Mouse (Mus musculus): ENCODE data around the gene Cirbp.
"Not testable (repeated sequence)": the region's sequence is repeated elsewhere in the genome, so short reads cannot be mapped to it uniquely, and the experiment has no call there.

Cirbp gene

GRCm38 (mm10) chr10:80207201-80207600 is 41.4 kb downstream of the Cirbp start:
- no peak for DNase-seq (ENCODE audit: low spot score in 2 of 2)

DNA sequence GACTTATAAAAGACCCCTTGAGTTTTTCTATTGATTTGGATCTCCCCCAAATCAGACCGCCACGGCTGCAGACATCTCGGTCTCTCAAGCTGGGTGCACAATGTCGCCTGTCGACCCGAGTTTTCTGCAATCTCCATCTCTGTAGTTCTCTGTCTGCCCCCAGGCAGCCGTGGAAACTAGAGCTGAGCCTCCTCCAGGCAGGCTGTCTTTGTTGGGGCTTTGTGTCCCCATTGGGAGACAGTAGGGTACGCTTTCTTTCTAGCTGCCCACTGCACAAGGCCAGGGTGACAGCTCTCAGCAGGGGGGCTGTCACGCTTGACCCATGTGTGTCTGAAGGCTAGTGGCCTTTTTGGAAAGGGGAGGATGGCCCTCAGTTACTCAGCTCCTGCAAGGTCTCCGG is 41.9 kb downstream of the Cirbp start:
- no peak for DNase-seq (ENCODE audit: low spot score in 2 of 2)

- no peak for DNase-seq (ENCODE audit: low spot score in 2 of 2)
Measured at GRCm38 (mm10) chr10:80208248-80208647, 42.5 kb downstream of the Cirbp start.

GRCm38 (mm10) chr10:80208841-80209371 is 43.1 kb downstream of the Cirbp start:
- peak in 1 of 2 experiments; percentile 39 for DNase-seq (ENCODE audit: low spot score in 2 of 2)

GRCm38 (mm10) chr10:80211547-80212103 is 45.8 kb downstream of the Cirbp start:
- DNase-seq (ENCODE audit: low spot score in 2 of 2), result not testable (repeated sequence)

DNA sequence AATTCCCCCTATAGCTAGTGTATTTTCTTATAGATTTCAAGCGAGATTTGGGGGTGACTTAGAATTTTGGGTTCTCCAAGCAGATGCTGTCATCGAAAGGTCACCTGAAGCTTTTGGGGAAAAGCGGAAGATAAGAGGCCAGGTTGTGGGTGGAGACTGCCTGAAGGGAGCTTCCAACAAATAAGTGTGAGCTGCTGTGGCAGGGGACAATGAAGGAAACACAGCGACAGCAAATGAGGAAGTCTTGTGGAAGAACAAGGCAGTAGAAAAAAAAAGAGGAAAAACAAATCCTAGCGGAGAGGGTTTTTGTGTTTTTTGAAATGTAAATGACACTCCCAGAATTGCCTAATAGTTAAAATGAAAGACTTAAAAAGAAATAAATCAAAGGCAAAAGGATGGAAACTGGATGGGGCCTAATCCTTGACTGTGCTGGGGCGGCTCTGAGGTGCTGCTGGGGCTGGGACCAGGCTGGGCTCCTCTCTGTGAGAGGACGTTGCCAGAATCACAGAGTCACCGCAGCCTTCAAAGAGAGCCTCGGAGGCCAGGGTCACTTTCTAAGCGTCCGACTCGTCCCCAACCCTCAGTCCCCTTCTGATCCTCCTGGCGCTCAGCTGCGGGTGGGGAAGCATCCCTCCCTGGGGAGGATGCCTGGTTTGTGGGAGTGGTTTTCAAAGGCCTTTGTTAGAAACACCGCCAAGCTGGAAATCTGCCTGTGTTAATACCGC is 49.4 kb downstream of the Cirbp start:
- no peak for DNase-seq (ENCODE audit: low spot score in 2 of 2)

DNA sequence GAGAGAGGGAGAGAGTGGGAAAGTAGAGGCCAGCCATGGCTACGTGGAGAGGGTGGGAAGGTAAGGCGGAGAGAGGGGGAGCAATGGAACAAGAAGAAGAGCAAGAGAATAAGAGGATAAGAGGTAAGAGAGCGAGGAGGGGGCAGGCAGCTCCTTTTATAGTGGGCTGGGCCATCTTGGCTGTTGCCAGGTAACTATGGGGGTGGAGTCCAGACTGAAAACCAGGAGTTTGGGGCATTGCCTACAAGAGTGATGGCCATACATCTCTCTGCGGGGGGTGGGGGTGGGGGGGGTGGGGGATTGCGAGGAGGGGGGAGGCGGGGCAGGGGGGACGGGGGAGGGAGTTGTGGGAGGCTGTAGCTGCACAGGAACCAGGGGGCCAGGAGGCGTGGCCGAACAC is 54.9 kb downstream of the Cirbp start:
- DNase-seq (ENCODE audit: low spot score in 2 of 2), result no peak

All from left cerebral cortex, adult 9 months (tissue).